Mouse (Mus musculus): Measurements from ENCODE around the gene Ndufaf4. TPM values are rescaled to one million over a fixed set of nuclear protein-coding genes. Genes with fewer than 3 reads are reported as not detected.
"Not testable (repeated sequence)": the region's sequence is repeated elsewhere in the genome, so short reads cannot be mapped to it uniquely, and the experiment has no call there.

Ndufaf4 gene
- polyA plus RNA-seq (2015; fragmentation: Nextera tagmentation; extraction: Ambion mirVana), result 60.3 and 60.7 TPM in 2 replicates

DNA sequence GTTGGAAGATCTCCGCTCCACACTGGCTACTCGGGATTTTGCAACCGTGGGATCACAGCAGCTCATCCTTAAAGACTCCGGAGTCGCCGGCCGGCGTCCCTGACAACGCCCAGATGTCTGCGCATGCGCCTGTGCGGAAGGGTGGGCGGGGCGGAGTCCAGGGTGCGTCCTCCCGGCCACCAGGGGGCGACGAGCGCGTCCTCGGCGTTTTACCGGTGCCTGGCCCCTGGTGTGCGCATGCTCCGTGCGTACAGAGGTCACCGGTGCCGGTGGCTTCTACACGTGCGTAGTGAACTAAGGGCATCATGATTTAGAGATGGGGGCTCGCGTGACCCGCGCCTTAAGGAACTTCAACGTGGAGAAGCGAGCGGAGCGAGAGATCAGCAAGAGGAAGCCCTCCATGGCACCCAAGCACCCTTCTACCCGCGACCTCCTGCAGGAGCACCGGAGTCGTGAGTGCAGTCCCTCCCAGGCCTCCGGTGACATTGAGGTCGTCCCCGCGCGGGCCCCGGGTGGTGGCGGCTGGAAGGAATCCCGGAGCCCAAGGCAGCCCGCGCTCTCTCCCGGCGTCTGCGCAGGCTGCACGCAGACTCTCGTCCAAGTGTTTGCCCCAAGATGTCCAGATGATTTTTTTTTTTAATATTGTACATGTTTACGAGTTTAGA lies at the start of gene Ndufaf4:
Ndufaf4 (plus strand) TSS at position 233 of the 665 bp plus-strand sequence.
- WGBS, result under 1% methylated on average over 58 of the region's 58 CpGs
- H3K27me3 ChIP-seq, result no peaks in the 10 kb centered on the region
- H3K27ac ChIP-seq, result peak within 1 kb of the TSS; percentile 80
- peaks cover 17% of the 10 kb centered on the region for H3K36me3 ChIP-seq
- H3K9me3 ChIP-seq, result no peaks in the 10 kb centered on the region
- H3K4me2 ChIP-seq, result peak within 1 kb of the TSS; percentile 77
- peaks cover 12% of the 10 kb centered on the region for H3K4me1 ChIP-seq (replicated peaks)
- ATAC-seq (ENCODE audit: low FRiP score), result peak; percentile 99
- peak within 1 kb of the TSS; percentile 87 for H3K9ac ChIP-seq
- peak within 1 kb of the TSS; percentile 86 for H3K4me3 ChIP-seq

- H3K4me2 ChIP-seq, result peak within 1 kb of the TSS; percentile 66
- WGBS, result under 1% methylated on average over 50 of the region's 63 CpGs
- peak within 1 kb of the TSS; percentile 76 for H3K4me3 ChIP-seq
- H3K27me3 ChIP-seq, result 0 out of 2 replicates have a peak, but pooled peaks cover 3% of the 10 kb centered on the region
- peaks cover 27% of the 10 kb centered on the region for H3K4me1 ChIP-seq (replicated peaks)
- H3K27ac ChIP-seq, result peak within 1 kb of the TSS; percentile 96
- H3K9ac ChIP-seq, result peak within 1 kb of the TSS; percentile 87
- no peaks in the 10 kb centered on the region for H3K36me3 ChIP-seq
- no peaks in the 10 kb centered on the region for H3K9me3 ChIP-seq
- peak; percentile 97 for ATAC-seq (ENCODE audit: low FRiP score)
These were observed 47.2 kb upstream of the Ndufaf4 start, which contains the start of gene Klhl32 for GRCm38 (mm10) chr4:24850401-24851325. Klhl32 (minus strand) TSS chr4:24851124.

GRCm38 (mm10) chr4:24865691-24866090 lies 32.2 kb upstream of the Ndufaf4 start:
- H3K27ac ChIP-seq, result no peak overlapping the region
- no peak overlapping the region for H3K4me3 ChIP-seq
- WGBS, result 52% methylated on average over 6 of the region's 6 CpGs
- no peak overlapping the region for H3K9ac ChIP-seq
- H3K4me1 ChIP-seq (replicated peaks), result no peaks in the 10 kb centered on the region
- H3K9me3 ChIP-seq, result no peaks in the 10 kb centered on the region
- ATAC-seq (ENCODE audit: low FRiP score), result no peak
- H3K36me3 ChIP-seq, result no peaks in the 10 kb centered on the region
- H3K4me2 ChIP-seq, result no peak overlapping the region
- no peaks in the 10 kb centered on the region for H3K27me3 ChIP-seq

DNA sequence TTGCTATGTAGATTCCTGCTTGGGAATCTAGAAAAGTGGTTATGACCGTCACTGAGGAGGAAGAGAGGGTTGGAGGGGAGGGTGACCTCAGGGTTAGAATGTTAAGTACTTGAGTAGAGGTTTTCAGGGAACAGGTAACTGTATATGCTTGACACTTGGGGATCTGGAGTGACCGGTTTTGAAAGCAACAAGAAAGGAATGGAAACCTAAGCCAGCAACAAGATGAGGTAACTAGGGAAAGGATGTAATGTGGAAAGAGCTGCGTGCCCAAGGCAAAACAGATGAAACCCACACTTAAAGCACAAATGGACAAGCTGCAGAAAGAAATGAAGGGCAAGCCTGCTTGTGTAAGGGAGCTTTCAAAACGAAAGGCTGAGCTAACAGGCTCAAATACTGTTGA lies 28.7 kb upstream of the Ndufaf4 start:
- 77% methylated on average over 4 of the region's 4 CpGs for WGBS
- H3K4me3 ChIP-seq, result no peak overlapping the region
- no peaks in the 10 kb centered on the region for H3K27me3 ChIP-seq
- H3K9me3 ChIP-seq, result no peaks in the 10 kb centered on the region
- no peak overlapping the region for H3K4me2 ChIP-seq
- ATAC-seq (ENCODE audit: low FRiP score), result no peak
- H3K27ac ChIP-seq, result no peak overlapping the region
- no peak overlapping the region for H3K9ac ChIP-seq
- no peaks in the 10 kb centered on the region for H3K4me1 ChIP-seq (replicated peaks)
- H3K36me3 ChIP-seq, result no peaks in the 10 kb centered on the region

DNA sequence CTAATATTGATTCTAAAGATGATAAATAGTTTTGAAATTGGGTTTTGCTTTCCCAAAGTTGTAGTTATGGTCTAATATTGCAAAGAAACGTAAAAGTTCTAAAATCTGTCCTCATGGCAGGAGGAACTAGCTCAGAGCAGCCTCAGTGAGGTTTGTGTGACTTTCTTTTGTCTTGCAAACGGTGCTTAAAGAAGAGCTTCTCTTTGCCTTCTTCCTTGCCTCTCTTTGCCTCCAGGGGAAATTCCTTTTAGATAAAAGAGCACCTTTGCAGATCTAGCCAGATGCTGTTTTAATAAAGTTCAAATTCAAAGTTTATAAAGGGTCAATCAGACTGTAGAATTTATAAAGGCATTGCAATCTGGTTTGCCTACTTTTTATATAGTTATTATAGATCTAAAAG lies 8.5 kb upstream of the Ndufaf4 start:
- H3K4me2 ChIP-seq; H3K36me3 ChIP-seq; H3K27ac ChIP-seq; H3K9me3 ChIP-seq; H3K9ac ChIP-seq; H3K4me3 ChIP-seq; H3K4me1 ChIP-seq (replicated peaks); ATAC-seq (ENCODE audit: low FRiP score); H3K27me3 ChIP-seq: not testable (repeated sequence)
- 28% methylated on average over 2 of the region's 2 CpGs for whole genome bisulfite sequencing

DNA sequence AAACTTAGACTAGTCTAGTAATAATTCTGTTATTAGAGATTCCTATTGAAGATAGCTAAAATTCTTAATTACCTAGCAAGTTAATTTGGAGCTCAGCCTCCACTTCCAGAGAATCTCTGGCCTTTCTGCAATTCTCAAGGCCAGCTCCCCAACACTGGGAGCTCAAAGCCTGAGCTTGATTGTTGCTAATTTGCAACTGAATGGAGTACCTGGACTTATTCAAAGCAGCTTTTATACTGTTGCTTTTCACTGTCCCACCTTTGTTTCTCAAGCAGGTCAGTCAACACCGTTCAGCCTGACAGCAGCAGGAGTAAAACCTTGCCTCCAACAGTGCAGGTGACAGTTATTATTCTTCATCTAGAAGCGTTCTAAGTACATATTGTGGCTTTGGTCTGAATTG lies 5.6 kb upstream of the Ndufaf4 start:
- not testable (repeated sequence) for H3K4me2 ChIP-seq, H3K4me3 ChIP-seq
- WGBS, result 79% methylated on average over 2 of the region's 2 CpGs

DNA sequence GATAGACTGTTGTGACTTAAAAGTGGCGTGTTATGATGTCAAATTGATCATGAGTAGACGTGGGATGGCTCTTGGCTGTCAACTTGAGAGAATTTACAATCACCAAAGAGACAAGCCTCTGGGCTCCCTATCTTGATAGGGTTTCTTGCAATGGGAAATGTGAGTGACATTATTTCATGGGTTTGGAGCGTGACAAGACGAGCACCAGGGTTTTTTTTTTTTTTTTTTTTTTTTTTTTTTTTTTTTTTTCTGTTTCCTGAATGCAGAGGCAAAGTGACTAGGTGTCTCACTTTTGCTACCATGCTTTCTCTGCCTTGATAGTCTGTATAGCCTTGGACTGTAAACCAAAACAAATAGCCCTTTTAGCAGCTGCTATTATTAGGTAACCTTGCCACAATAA lies 3.3 kb upstream of the Ndufaf4 start:
- no peaks in the 10 kb centered on the region for H3K27me3 ChIP-seq
- 0 out of 2 replicates have a peak, but pooled peaks cover 5% of the 10 kb centered on the region for H3K9me3 ChIP-seq
- no peak for ATAC-seq (ENCODE audit: low FRiP score)
- H3K27ac ChIP-seq, result no peak overlapping the region
- no peak overlapping the region for H3K9ac ChIP-seq
- no peak overlapping the region for H3K4me3 ChIP-seq
- peaks cover 12% of the 10 kb centered on the region for H3K4me1 ChIP-seq (replicated peaks)
- no peaks in the 10 kb centered on the region for H3K36me3 ChIP-seq
- WGBS, result 86% methylated on average over 4 of the region's 4 CpGs
- no peak overlapping the region for H3K4me2 ChIP-seq

More for the DNA sequence above, 5.6 kb upstream of the Ndufaf4 start:
- not testable (repeated sequence) for H3K27me3 ChIP-seq; H3K4me1 ChIP-seq (replicated peaks); H3K9ac ChIP-seq; H3K27ac ChIP-seq; H3K9me3 ChIP-seq; ATAC-seq (ENCODE audit: low FRiP score); H3K36me3 ChIP-seq

DNA sequence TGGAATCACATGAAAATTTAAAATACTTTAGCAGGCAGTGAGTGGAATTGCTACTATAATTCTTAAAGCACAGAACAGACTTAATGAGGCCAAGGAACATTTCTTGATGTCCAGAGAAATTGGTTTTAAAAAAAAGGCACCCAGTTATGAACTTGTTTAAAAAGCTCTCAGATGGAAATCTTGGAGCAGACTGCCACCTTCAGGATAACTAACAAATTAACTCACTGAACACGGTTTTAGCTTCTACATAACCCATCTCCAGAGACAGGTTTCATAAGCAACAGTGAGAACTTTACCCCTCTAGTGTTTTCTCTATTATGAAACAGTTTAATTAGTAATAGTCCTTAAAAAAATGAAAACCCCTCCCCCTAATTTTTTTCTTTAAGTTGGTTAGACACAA lies 1.1 kb upstream of the Ndufaf4 start:
- Histone ChIP-seq H3K9me3 (no peaks in the 10 kb centered on the region), H3K27ac (no peak overlapping the region), H3K4me3 (no peak overlapping the region), H3K4me1 (replicated peaks) (peaks cover 12% of the 10 kb centered on the region), H3K36me3 (peaks cover 9% of the 10 kb centered on the region), H3K4me2 (peak overlapping the region; percentile 77), H3K27me3 (no peaks in the 10 kb centered on the region), H3K9ac (no peak overlapping the region)
- 0% methylated on average over 1 of the region's 1 CpGs for WGBS
- ATAC-seq (ENCODE audit: low FRiP score), result no peak

- ATAC-seq (ENCODE audit: low FRiP score), result peak; percentile 61
- WGBS, result 19% methylated on average over 7 of the region's 7 CpGs
- peak overlapping the region; percentile 86 for H3K4me3 ChIP-seq
- H3K4me1 ChIP-seq (replicated peaks), result peaks cover 12% of the 10 kb centered on the region
- no peaks in the 10 kb centered on the region for H3K9me3 ChIP-seq
- H3K4me2 ChIP-seq, result peak overlapping the region; percentile 77
- peak overlapping the region; percentile 87 for H3K9ac ChIP-seq
- H3K36me3 ChIP-seq, result peaks cover 12% of the 10 kb centered on the region
- no peaks in the 10 kb centered on the region for H3K27me3 ChIP-seq
- no peak overlapping the region for H3K27ac ChIP-seq
These were observed 532 bp upstream of the Ndufaf4 start for GRCm38 (mm10) chr4:24897351-24897750.

DNA sequence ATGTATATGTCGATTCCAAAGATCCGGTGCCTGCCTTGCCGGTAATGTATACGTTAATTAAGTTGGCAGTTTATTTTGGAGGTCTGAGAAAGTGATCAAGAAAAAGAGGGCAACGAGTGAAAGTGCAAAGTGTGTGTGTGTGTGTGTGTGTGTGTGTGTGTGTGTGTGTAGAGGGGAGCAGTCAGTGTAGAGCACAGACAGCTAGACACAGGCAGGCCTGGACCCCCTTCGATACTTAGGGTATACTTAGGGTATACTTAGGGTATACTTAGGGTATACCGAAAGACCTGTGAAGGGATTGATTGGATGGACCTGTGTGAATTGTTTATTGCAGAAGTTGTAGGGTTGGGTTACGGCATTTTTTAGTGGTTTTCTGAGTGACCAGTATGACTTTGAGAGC lies 753 bp downstream of the Ndufaf4 start:
- Histone ChIP-seq H3K4me1 (replicated peaks) (peaks cover 12% of the 10 kb centered on the region), H3K27ac (no peak overlapping the region), H3K4me2 (peak overlapping the region; percentile 77), H3K27me3 (no peaks in the 10 kb centered on the region), H3K4me3 (peak overlapping the region; percentile 86), H3K9ac (peak overlapping the region; percentile 87), H3K9me3 (no peaks in the 10 kb centered on the region), H3K36me3 (peaks cover 23% of the 10 kb centered on the region)
- ATAC-seq (ENCODE audit: low FRiP score), result no peak
- 30% methylated on average over 8 of the region's 8 CpGs for WGBS

GRCm38 (mm10) chr4:24899146-24899545 lies 1.3 kb downstream of the Ndufaf4 start:
- Histone ChIP-seq H3K4me3 (peak overlapping the region; percentile 86), H3K27me3 (no peaks in the 10 kb centered on the region), H3K9me3 (no peaks in the 10 kb centered on the region), H3K27ac (no peak overlapping the region), H3K9ac (peak overlapping the region; percentile 87), H3K4me2 (peak overlapping the region; percentile 77), H3K36me3 (peaks cover 28% of the 10 kb centered on the region), H3K4me1 (replicated peaks) (peaks cover 12% of the 10 kb centered on the region)
- no peak for ATAC-seq (ENCODE audit: low FRiP score)
- 21% methylated on average over 4 of the region's 4 CpGs for WGBS

GRCm38 (mm10) chr4:24907745-24908144 lies 9.9 kb downstream of the Ndufaf4 start:
- Histone ChIP-seq H3K4me1 (replicated peaks) (no peaks in the 10 kb centered on the region), H3K27ac (no peak overlapping the region), H3K4me2 (no peak overlapping the region), H3K9me3 (no peaks in the 10 kb centered on the region), H3K9ac (no peak overlapping the region), H3K27me3 (no peaks in the 10 kb centered on the region), H3K36me3 (peaks cover 13% of the 10 kb centered on the region), H3K4me3 (no peak overlapping the region)
- WGBS, result 78% methylated on average over 3 of the region's 3 CpGs
- no peak for ATAC-seq (ENCODE audit: low FRiP score)
